Mouse (Mus musculus): ENCODE data around the gene Slc50a1. TPM values are rescaled to one million over a fixed set of nuclear protein-coding genes. Genes with fewer than 3 reads are reported as not detected.

The Slc50a1 gene
- total and polyA plus RNA-seq, 3 experiments: 41.8 to 56.0 (median 50.9) TPM

DNA sequence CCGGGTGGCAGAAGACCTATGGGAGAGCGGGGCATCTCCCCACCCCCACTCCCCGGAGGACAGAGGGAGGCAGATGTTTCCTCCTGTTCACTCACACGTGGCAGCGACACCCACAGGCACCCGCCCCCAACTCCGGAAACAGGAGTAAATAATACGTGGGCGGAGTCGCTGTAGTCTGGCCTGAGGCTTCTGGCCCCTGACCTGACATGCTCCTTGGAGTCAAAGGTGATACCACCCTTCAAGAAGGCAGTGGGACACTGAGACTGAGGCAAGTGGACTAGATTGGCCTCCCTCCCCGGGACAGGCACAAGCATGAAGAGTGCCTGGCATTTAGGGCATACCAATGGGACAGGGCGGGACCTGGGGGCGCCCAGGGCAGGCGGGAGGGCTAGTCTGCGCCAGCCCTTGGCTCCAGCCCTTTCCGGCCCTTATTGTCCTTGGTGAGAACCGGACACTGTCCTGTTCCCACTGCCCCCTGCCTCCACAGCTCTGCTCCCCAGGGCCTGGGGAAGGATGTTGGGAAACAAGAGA lies 18.9 kb downstream of the Slc50a1 start (continued):
- no peak for TF ChIP-seq CHD1 (IDR thresholded peaks at IDR 0.05; ENCODE audit: low read depth, low read length)
- peak; percentile 70 for TF ChIP-seq ETS1 (conservative IDR thresholded peaks at IDR 0.05; ENCODE audit: low read depth, low read length)

DNA sequence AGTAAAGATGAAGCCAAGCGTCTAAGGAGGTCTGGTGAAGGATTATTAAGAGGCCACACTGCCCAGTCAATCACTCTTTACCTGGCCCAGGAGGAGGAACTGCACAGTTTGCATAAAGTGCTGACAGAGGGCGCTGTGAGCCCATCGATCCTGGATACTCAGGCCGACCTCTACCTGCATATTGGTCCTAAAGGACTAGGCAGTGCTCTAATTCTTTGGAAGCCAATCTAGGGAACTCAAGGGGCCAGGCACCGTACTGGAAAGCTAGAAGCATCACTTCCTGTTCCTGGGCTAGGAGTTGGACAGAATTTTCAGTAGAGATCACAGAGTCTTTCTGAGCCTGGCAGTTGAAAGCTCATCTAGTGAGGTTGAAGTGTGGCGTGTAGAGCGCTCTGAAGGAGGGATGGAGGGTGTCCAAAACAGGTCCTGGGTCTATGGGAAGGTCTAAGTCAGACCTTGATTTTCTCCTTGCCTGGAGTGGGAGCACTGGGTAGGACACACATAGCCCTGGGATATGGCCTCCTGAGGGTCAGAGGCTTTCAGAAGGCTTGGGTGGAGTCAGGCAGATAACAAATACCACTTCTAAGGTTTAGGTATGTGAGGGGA lies 19.8 kb downstream of the Slc50a1 start:
- in situ Hi-C loops (cut with MboI; ENCODE audit: low pct_ligation_motif_present, low pct_unique_long_range_greater_than_20kb, low sequenced_read_pairs): no loop called here
- peaks cover 17% of the 10 kb centered on the region for H3K79me2 ChIP-seq (replicated peaks; ENCODE audit: control insufficient read depth, extremely low read depth, insufficient read depth, poor library complexity, severe bottlenecking)
- dilution Hi-C loops (cut with MboI; ENCODE audit: extremely low pct_ligation_motif_present, extremely low pct_unique_long_range_greater_than_20kb, low sequenced_read_pairs): no loop called here
- H3K36me3 ChIP-seq (replicated peaks in 1 of 2; ENCODE audit: control insufficient read depth in 1 of 2, insufficient read depth in 1 of 2, low read length in 1 of 2): peaks cover 14 to 24% of the 10 kb centered on the region in 2 experiments
- peak; percentile 67 for DNase-seq (ENCODE audit: extremely low read depth)
- H3K9me3 ChIP-seq (replicated peaks; ENCODE audit: low read length): peaks cover 5% of the 10 kb centered on the region
- no peaks in the 10 kb centered on the region for H3K27me3 ChIP-seq (replicated peaks)
- peak overlapping the region; percentile 13; the same call in 1 of the 2 replicates for H3K9ac ChIP-seq (ENCODE audit: insufficient read depth, low read depth)
- peaks cover 10 to 53% of the 10 kb centered on the region in 2 experiments for H3K4me1 ChIP-seq (ENCODE audit: control insufficient read depth in 1 of 2, insufficient read depth in 2 of 2)
- H3K4me3 ChIP-seq (replicated peaks in 1 of 3; ENCODE audit: low read depth in 2 of 3, low read length in 2 of 3, poor library complexity in 1 of 3): peak overlapping the region in 2 of 3 experiments; percentile 26 to 62
- H3K27ac ChIP-seq (ENCODE audit: insufficient read depth, low read depth): peak overlapping the region; percentile 67
- H3K4me2 ChIP-seq (ENCODE audit: insufficient read depth, low read depth, poor library complexity, severe bottlenecking): peak overlapping the region; percentile 94
- 0 out of 2 replicates have a peak, but pooled peaks have one; percentile 22 for TF ChIP-seq UBTF (IDR thresholded peaks at IDR 0.05; ENCODE audit: low read depth, low read length)
- TF ChIP-seq RAD21 (IDR thresholded peaks at IDR 0.05; ENCODE audit: low read depth, low read length): peak; percentile 92
- TF ChIP-seq POLR2A (IDR thresholded peaks at IDR 0.05; ENCODE audit: low read depth, low read length): peak; percentile 43
- peak; percentile 59 for TF ChIP-seq ELF1 (IDR thresholded peaks at IDR 0.05; ENCODE audit: low read depth, low read length)
- 0 out of 2 replicates have a peak, but pooled peaks have one; percentile 35 for TF ChIP-seq MYC (IDR thresholded peaks at IDR 0.05; ENCODE audit: low read depth, low read length)
- no peak for TF ChIP-seq HCFC1 (IDR thresholded peaks at IDR 0.05; ENCODE audit: low read depth, low read length)
- TF ChIP-seq ZNF384 (IDR thresholded peaks at IDR 0.05; ENCODE audit: low read depth, low read length): no peak
- TF ChIP-seq NELFE (IDR thresholded peaks at IDR 0.05; ENCODE audit: low read depth, low read length): peak; percentile 49; the same call in 1 of the 2 replicates
- no peak for TF ChIP-seq TBP (conservative IDR thresholded peaks at IDR 0.05; ENCODE audit: low read depth, low read length)
- TF ChIP-seq CHD1 (IDR thresholded peaks at IDR 0.05; ENCODE audit: low read depth, low read length): no peak
- no peak for TF ChIP-seq USF2 (conservative IDR thresholded peaks at IDR 0.05; ENCODE audit: low read depth, low read length)
- TF ChIP-seq MAFK (IDR thresholded peaks at IDR 0.05; ENCODE audit: insufficient replicate concordance, low read length): peak; percentile 69
- no peak for TF ChIP-seq ZKSCAN1 (IDR thresholded peaks at IDR 0.05; ENCODE audit: borderline replicate concordance, low read depth, low read length)
- TF ChIP-seq NRF1 (IDR thresholded peaks at IDR 0.05; ENCODE audit: low read depth, low read length): no peak
- TF ChIP-seq GABPA (IDR thresholded peaks at IDR 0.05; ENCODE audit: insufficient replicate concordance, low read depth, low read length): no peak
- TF ChIP-seq E2F4 (IDR thresholded peaks at IDR 0.05; ENCODE audit: insufficient replicate concordance, low read depth, low read length): 0 out of 2 replicates have a peak, but pooled peaks have one; percentile 24
- peak; percentile 81 for TF ChIP-seq SMC3 (IDR thresholded peaks at IDR 0.05; ENCODE audit: low read depth, low read length)
- TF ChIP-seq RCOR1 (conservative IDR thresholded peaks at IDR 0.05; ENCODE audit: low read depth, low read length): no peak
- TF ChIP-seq EP300 (IDR thresholded peaks at IDR 0.05; ENCODE audit: low read length): peak; percentile 32; the same call in 1 of the 2 replicates
- no peak for TF ChIP-seq BHLHE40 (IDR thresholded peaks at IDR 0.05; ENCODE audit: low read depth, low read length)
- peak; percentile 18; the same call in 1 of the 2 replicates for TF ChIP-seq ZC3H11A (IDR thresholded peaks at IDR 0.05; ENCODE audit: low read depth, low read length)
- TF ChIP-seq CTCF (conservative IDR thresholded peaks at IDR 0.05 in 1 of 2, IDR thresholded peaks at IDR 0.05 in 1 of 2; ENCODE audit: low read depth in 2 of 2, low read length in 2 of 2): peak; percentile 61 to 94
- TF ChIP-seq TCF12 (IDR thresholded peaks at IDR 0.05; ENCODE audit: low read depth, low read length): 0 out of 2 replicates have a peak, but pooled peaks have one; percentile 22
- no peak for TF ChIP-seq KAT2A (IDR thresholded peaks at IDR 0.05; ENCODE audit: insufficient replicate concordance, low read length)
- peak; percentile 51; the same call in 1 of the 2 replicates for TF ChIP-seq ZMIZ1 (IDR thresholded peaks at IDR 0.05; ENCODE audit: low read depth, low read length)
- TF ChIP-seq USF1 (IDR thresholded peaks at IDR 0.05; ENCODE audit: low read depth, low read length): no peak
- TF ChIP-seq JUN (IDR thresholded peaks at IDR 0.05; ENCODE audit: insufficient read depth, low read depth, low read length): no peak
- TF ChIP-seq MAZ (IDR thresholded peaks at IDR 0.05; ENCODE audit: low read depth, low read length): no peak
- no peak for TF ChIP-seq SIN3A (IDR thresholded peaks at IDR 0.05; ENCODE audit: low read length)
- TF ChIP-seq PAX5 (IDR thresholded peaks at IDR 0.05; ENCODE audit: low read length): no peak
- TF ChIP-seq MEF2A (IDR thresholded peaks at IDR 0.05; ENCODE audit: borderline replicate concordance, low read depth, low read length): peak; percentile 27; the same call in 1 of the 2 replicates
- TF ChIP-seq JUND (conservative IDR thresholded peaks at IDR 0.05; ENCODE audit: low read depth, low read length): no peak
- no peak for TF ChIP-seq CHD2 (IDR thresholded peaks at IDR 0.05; ENCODE audit: low read length)
- TF ChIP-seq ETS1 (conservative IDR thresholded peaks at IDR 0.05; ENCODE audit: low read depth, low read length): no peak
- TF ChIP-seq MAX (IDR thresholded peaks at IDR 0.05; ENCODE audit: low read length): no peak
- no peak for TF ChIP-seq MXI1 (IDR thresholded peaks at IDR 0.05; ENCODE audit: low read depth, low read length)

Measured in CH12.LX (cell line).